Mouse (Mus musculus): ENCODE results near the gene Prkar2b. TPM values are rescaled to one million over a fixed set of nuclear protein-coding genes. Genes with fewer than 3 reads are reported as not detected.
A peak's percentile ranks its signal among the peaks of the same experiment; 100 is the strongest.

Prkar2b gene
- 295 and 386 TPM in 2 replicates for total RNA-seq (2021)
- long read RNA-seq, transcript Prkar2b-202 (11 exons, 3,378 nt): major isoform, 594 of 712 reads
- long read RNA-seq, transcript Prkar2b-201 (12 exons, 1,657 nt): minor isoform, 34 of 712 reads
- long read RNA-seq, partial matches to known transcripts: 33 of 712 reads
- long read RNA-seq, other reads (novel, unspliced or antisense): 51 of 712 reads

DNA sequence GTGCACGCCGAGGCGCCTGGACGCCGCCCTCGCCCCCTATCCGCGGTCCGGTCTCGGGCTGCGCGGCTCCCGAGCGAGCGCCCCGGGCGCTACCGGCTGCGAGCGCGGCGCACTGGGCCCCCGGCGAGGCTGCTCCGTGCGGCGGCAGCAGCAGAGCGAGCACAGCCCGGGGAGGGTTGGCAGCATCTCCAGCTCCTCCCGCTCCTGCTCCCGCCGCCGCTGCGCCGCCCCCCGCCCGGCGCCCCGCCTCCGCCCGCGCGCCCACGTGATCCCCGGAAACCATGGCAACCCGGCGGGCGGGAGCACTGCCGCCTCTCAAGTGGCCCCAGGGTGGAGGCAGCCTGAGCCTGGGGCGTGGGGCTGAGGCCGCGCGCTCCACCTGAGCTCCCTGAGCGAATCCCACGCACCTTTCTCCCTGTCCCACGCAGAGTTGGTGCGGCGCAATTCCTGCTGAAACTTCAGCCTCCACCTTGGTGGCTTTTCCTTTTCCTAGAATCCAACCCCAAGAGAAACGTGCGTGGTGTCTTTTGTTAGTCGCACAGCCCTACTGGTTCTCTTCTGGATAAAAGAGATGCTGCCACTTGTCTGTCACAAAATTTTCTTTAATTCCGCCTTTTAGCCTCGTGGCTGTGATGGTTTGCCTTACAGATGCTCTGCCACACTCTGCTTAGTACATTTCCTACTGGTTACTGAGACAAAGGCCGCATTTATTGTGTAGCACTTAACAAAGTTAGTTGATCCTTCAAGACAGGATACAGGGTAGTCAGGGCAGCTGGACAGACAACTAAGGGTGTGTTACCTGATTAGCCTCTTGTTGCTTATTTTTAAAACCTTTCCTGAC lies at the start of gene Prkar2b:
Prkar2b (minus strand) TSS at position 207 of the 841 bp plus-strand sequence.
- peak; percentile 96 for DNase-seq

DNA sequence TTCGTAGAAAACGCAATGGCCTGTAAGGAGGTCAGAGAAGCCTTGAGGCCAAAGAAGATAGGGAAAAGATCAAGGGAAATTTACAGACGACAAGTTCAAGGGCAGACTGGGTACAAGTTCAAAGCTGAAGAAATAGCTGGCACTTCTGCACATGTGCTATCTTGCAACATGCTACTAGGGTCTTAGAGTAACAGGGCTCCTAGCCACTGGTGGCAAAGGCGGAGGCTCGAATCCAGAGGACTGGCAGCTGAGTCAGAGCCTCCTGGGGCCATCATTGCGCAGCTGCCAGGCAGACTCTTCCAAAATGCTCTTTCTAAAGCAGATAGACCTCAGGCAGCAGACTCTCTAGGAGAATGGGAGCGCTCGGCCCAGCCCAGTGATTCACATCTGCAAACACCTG lies 48.1 kb upstream of the Prkar2b start:
- DNase-seq: peak; percentile 65

DNA sequence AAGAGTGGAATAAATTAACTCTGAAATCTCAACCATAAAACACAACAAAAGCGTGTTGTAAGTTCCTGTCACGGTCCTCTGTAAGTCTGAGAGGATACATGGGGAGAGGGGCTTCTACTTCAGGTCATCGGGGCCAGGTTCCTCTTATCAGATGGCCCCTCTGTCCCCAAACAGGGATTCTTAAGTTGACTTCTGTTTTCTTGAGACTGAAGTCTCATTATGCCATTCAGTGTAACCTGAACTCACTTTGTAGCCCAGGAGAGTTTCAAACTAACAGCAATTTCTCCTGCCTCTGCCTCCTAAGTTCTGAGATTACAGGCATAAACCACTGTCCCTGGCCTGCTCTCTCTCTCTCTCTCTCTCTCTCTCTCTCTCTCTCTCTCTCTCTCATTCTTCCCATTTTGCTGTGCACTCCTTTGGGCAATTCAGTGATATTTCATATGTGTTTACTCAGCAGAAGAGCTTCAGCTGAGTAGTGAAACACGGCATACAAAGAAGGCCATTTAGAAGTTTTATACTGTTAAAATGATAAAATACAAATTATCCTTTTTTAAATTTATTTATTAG lies 43.9 kb upstream of the Prkar2b start:
- DNase-seq: no peak

DNA sequence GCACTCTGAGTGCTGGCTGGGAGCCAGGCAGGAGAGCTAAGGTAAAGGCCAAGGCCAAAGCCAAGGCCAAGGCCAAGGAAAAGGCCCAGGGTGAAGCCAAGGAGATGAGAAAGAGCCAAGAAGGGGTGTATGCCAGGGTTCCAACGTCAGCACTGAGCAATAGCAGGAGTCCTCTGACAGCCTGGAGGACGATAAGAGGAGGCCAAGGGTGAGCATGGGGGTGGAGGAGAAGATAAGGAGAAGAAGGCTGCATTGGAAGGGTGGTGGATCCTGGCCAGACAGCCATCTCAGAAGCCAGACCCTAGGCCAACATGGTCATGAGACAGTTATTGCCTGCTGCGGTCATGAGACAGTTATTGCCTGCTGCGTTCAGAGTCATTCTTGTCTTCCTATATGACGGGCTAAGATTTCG lies 43.4 kb upstream of the Prkar2b start:
- DNase-seq: peak; percentile 49

DNA sequence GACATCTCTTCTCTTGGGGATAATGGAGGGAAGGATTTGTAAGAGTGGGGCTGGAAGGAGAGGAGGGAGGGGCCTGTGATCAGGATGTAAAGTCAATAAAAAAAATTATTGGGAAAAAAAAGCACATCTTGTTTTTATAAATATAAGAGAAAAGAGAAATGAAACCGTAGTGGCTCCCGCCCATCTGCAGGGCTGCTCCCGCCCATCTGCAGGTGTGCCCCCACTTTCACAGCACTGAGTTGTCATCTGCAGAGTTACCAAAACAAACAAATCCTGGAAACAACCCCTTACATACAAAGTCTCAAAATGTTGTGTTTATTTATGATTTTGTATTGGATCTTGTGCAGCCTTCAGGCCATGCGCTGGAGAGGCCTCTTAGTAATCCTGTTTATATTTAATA lies 40.2 kb upstream of the Prkar2b start:
- DNase-seq: no peak

DNA sequence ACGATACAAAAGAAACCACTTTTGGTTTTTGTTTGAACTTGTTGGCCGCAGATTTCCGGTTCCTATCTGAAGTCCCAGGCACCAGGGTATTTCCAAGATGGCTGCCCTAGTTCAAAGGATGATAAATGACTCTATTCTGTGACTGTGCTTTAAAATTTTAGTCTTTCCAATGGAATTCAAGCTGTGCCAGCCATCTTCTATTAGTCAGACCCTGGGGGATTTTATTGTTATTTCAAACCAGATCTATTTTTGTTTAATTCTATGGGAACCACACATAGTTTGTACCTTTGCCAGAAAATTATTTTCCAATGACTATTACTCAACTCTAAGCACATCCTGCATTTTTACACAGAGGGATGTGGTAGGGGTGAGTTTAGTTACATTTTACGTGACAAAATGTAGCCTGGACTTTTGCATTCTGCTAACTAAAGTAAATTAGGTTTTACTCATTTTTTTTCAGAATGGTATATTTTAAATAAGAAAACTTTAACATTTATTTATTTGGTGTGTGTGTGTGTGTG lies 38.6 kb upstream of the Prkar2b start:
- DNase-seq: no peak

DNA sequence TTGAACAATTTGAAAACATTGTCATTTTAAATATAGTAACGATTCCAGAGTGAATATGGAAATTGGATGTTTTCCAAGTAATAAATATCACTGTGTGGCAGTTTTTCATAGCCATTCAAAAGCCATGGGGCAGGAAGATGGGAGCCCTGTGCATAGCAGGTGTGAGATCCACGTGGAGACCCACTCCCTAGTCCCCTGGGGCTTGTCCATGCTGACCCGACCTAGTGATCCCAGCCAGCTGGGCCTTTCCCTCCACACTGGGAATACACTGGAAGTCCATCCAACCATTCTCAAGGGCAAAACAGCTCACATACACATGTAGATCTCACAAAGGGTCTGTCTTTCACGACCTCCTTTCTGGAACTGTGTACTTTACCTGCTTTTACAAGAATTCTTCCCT lies 37.5 kb upstream of the Prkar2b start:
- DNase-seq: no peak

DNA sequence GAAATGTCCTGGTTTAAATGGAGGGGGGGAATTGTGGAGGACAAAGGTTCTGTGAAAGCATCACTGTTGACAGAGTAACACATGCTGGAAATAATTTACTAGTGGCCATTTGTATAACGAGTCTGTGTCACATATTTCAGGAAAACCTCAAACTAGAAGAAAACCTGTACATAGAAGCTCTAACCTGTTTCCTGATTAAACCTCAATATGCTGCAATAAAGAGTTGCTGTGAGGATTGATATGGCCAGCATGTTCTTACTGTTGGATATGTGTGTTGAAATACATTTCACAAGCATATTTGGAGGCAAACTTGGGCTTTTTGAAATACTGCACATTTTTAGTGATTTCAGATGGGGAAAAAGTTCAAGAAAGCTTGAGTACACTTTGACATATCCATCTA lies 36.0 kb upstream of the Prkar2b start:
- no peak for DNase-seq

DNA sequence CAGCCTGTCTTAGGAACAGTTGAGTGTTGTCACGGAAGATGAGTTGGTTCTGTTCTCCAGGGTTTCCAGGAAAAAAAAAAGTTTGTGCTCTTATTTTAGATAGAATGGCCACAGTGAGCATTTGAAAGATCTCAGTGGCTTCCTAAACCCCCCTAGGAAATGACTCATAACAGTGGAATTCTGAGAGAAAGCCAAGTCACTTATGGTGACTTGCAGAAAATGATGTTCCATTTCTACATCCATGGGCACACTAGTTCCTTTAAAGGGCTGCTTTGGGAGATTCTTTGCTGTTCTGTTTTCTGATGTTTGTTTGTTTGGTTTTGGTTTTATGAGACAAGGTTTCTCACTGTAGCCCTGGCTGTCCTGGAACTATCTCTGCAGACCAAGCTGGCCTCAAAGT lies 34.1 kb upstream of the Prkar2b start:
- no peak for DNase-seq

DNA sequence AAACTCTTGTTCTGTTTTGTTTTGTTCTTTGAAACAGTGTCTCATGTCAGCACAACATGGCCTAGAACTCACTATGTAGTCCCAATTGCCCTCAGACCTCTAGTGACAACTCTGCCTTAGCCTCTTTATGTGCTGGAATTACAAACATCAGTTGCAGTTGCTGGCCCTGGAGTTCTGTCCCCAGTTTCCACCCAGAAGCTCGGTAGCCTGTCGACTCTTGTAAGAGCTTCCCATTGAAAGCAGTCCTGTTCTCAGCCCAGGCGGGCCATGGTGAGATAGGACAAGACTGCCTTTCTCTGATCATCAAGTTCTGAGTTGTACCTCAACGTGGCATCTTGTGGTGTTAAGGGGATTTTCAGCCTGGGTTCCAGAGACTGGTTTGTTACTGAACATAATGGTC lies 31.4 kb upstream of the Prkar2b start:
- DNase-seq: no peak

DNA sequence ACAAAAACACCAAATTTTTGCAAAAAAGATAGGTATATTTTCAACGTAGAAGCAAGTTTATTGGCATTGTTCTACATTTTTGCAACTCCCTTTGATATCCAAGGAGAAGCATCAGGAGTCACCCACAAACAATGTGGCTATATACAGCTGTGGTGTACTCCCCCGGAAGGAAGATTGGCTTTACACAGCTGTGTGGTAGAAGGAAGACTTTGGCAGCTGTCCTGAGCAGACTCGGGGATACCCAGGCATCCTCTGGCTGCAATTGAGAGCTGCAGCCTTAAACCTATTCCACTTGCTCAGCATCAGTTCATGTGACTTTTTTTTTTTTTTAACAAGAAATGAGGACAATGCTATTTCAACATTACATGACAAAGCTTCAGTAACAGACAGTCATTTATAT lies 27.5 kb upstream of the Prkar2b start:
- no peak for DNase-seq

DNA sequence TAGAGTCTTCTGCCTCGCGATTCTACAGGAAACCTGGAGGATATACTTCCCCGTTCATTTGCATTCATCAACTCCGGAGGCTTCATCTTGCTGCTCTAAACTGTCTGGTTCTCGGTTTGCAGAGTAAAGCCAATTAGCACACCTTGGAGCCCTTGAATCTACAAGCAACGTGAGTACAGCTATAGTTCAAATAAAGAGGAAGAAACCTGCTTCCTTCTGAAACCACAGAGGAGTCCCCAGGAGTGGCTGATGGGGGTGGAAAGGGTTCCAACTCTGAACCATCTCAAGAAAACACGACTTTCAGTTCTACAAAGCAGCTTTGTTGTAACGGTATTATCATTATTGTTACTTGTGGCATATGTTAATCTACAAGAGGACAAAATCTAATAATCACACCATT lies 26.2 kb upstream of the Prkar2b start:
- DNase-seq: no peak

DNA sequence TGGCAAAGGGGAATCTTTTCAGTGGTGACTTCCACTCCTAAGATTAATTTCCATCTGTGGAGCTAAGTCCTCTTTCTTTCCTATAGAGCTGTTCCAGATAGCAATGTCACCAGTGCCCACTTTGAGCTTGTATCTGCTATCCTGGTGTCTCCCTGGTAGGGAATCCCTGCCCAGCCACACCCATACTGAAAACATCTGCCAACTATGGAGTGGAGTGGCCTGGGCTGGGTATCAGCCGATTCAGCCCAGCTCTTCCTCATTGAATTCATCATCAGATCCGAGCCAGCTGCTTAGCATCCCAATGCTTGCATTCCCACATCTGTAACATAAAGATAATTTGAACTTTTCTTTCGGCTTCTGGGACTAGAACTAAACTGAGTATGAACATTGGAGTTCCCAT lies 25.8 kb upstream of the Prkar2b start:
- no peak for DNase-seq

DNA sequence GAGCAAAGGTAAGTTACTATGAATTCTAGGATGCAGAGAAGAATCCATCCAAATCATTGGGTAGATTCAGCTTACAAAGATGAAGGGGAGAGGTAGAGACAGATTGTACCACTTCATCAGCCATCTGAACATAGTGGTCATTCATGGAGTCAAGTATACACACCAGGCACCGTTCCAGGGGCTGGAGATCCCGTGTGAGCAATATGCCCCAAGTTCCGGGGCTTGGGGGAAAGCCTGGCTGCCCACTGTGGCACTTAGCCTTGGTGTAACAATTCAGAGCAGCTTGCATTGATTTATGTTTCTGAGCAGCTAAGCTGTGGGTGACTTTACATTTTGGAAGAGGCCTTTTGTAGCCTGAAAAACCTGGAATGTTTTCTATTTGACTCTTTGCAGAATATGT lies 24.8 kb upstream of the Prkar2b start:
- peak; percentile 33 for DNase-seq

DNA sequence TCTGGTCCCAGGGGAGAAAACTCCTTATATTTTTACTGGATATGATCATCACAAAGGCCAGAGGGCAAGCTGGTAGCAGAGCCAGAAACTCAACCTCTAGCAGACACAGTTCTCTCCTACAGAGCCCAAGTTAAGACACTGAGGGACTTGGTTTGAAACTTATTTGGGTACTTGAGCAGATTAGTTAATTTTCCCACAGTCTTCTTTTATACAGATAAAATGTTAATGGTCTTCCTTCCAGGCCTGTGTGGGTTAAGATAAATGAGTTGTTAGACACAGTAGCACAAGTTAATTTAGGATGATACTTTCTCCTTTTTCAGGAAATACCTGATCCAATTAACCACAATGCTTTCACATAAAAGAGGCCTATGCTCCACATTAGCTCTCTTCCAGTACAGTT lies 24.1 kb upstream of the Prkar2b start:
- DNase-seq: no peak

DNA sequence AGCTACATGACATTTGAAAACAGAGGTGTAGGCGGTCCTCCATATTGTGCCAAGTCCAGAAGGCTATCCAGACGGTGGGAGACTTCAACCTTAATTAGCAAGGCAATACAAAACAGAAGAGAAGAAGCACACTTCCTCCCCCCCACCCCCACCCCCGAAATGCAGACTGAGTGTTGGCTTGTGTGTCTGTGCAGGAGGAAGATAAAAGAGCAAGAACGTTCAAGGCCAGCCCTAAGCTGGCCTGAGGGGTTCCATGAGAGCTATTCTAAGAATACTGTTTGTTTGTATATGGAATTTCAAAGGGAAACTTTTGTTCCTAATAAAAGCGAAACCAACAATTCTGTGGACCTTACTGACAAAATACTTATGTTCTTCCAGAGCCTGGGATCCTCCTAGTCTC lies 23.5 kb upstream of the Prkar2b start:
- no peak for DNase-seq

DNA sequence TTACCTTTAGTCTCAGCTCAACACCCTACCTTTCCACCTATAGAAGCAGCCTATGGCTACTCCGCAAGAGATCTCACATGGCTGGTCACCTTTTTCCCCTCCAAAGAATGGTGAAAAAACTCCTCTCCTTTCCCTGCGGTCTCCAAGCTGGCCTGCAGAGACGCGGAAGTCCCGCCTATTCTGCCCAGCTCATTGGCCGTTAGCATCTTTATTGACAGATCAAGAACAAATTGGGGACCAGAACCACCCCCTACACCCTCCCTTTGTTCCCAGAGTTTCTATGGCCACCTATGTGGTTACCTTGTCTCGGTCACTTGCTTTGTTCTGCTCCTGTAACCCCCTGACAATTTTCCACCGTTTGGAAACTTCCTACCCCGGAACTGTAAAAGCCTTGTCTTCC lies 19.6 kb upstream of the Prkar2b start:
- DNase-seq: no peak

DNA sequence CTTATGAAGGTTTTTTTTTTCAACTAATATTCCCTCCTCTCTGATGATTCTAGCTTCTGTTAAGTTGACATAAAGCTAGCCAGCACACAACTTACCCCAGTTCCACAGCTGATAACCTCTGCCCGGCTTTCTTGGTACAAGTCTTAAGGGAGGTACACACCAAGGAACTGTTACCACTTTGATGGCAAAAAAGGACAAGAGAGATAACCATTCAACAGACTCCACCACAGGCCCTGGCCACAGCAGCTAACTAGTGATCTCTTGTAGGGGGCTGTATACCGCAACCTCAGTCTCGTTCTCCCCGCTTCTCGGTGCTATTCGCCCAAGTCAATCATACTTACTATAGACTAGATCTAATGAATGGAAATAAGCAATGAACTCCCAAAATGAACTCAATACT lies 16.3 kb upstream of the Prkar2b start:
- no peak for DNase-seq

DNA sequence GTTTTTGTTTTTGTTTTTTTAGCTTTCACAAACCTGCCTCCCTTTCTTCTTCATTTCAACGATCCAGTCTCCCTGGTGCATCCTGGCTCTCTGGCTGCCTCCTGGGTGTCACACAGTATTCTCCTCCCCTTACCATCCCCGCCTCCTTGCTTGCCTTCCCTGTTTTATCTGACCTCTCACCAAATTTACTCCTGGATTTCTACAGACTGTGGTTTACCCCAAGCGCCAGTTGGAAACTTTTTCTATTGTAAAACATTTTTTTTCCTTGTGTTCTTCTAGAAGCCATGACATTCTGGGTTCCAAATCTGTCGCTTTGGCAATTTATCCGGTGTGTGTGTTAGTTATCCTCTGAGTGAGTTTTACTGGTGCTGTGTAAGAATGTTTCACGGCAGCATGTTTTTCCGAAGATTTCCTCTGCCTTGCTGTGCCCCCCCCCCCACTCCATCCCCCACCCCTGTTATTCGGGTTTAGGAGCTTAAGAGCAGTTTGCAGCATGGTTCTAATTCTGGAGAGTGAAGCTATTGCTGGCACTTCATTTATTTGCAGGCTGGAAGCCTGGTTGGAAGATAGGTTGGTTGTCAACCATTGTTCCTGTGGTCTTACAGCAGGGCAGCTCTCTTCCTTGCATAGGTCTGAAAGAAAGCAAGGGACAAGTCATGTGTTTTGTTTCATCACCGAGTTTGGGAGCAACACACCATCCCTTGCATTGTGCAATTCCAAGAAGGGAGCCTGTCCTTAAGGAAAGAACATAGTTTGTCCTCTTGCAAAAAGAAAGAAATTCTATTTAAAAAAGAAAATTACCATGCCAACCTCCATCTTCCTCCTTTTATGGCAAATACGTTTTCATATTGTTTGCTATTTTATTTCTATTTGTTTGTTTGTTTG lies 15.0 kb upstream of the Prkar2b start:
- DNase-seq: no peak

DNA sequence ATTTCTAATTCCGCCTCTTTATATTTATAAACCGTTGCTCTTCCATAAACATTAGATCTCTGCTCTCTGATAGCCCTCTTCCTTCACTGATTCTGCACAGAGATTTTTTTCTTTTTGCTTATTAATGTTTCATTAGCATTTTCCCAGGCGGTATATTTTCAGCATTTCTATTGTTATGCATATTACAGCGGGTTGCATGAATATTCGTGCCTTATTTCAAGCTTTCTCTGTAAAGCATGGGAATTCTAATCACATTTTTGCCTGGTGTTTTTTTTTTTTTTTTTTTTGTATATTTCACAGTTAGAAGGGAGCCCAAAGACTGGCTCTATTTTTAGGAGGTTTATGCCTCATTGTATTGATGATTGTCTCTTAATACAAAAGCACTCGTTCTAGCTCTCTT lies 13.2 kb upstream of the Prkar2b start:
- DNase-seq: no peak

DNA sequence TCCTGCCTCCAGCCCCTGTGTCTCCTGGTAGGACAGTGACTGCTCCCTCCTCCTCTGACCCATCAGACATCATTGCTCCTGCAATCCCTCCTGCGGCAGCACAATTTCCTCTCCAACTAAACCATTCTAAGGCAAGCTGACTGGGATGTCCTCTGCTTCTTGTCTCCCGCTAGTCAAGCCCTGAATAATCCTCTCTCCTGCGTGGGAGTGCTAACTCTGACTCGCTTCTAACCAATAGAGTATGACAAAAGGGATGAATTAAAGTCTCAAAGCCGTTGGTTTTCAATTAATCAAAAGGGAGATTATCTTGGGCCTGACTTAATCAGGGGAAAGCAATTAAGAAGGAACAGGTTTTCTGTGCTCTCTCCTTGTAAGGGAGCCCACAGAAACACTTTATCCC lies 4.9 kb upstream of the Prkar2b start:
- DNase-seq: no peak

DNA sequence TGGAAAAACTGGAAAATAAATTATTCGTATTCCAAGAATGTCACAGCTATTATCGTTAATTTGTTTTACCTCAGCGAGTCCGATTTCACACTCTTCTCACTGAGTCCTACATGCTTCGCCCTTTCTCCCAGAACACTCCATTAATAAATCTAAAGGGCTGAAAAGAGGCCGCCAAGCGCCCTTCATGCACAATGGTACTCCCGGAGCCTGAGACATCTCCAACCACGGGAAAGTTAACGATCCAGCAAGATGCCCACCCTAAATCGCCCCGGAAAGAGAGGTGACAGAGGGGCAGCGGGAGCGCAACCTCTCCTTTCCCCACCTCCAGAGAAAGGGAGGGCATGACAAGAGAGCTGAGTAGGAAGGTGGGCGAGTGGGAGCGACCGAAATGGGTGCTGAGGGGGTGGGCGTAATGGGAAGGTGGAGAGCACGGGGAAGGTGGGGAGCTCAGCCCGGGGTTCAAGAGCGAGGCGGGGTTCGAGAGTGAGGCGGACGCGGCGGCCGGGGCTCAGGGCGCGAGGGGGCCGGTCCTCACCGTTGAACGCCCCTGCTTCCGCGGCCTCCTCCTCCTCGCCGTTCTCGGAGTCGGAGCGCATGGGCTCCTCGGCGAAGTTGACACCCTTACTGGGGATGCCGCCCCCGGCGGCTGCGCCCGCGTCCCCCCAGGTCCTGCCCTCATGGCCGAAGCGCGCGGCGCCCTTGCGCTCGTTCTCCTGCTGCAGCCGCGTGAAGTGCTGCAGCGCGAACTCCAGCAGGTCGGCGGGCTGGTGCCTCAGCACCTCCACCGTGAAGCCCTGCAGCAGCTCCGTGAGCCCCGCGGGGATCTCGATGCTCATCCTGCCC lies 628 bp downstream of the Prkar2b start:
- DNase-seq: peak; percentile 12
